Mouse (Mus musculus): ENCODE results near the gene Gm813. TPM values are rescaled to one million over a fixed set of nuclear protein-coding genes. Genes with fewer than 3 reads are reported as not detected.

Gene Gm813
- total and polyA plus RNA-seq, 2 experiments from 2014 or later: not detected

GRCm38 (mm10) chr16:58623944-58624343 is 7.2 kb upstream of the Gm813 start:
- DNase-seq (ENCODE audit: low spot score): peak; percentile 43
- H3K9ac ChIP-seq (replicated peaks; ENCODE audit: low read depth, low read length): no peak overlapping the region
- no peaks in the 10 kb centered on the region for H3K9me3 ChIP-seq (replicated peaks; ENCODE audit: control insufficient read depth, low read length)
- H3K36me3 ChIP-seq (replicated peaks; ENCODE audit: control insufficient read depth, insufficient read depth, low read length): no peaks in the 10 kb centered on the region
- TF ChIP-seq EP300 (IDR thresholded peaks at IDR 0.05; ENCODE audit: low read depth) (no peak), CTCF (IDR thresholded peaks at IDR 0.05; ENCODE audit: low read depth) (peak; percentile 74)
- H3K4me2 ChIP-seq (ENCODE audit: low read depth, low read length): no peak overlapping the region
- H3K27ac ChIP-seq (ENCODE audit: low read depth): no peak overlapping the region
- no peaks in the 10 kb centered on the region for H3K4me1 ChIP-seq (ENCODE audit: control insufficient read depth, insufficient read depth)
- H3K27me3 ChIP-seq (ENCODE audit: control insufficient read depth, insufficient read depth, low read length): no peaks in the 10 kb centered on the region
- 67% methylated on average over 6 of the region's 6 CpGs for WGBS
- no peak overlapping the region for H3K4me3 ChIP-seq (ENCODE audit: low read depth, low read length)
- ATAC-seq (ENCODE audit: insufficient read depth, low read depth): no peak

DNA sequence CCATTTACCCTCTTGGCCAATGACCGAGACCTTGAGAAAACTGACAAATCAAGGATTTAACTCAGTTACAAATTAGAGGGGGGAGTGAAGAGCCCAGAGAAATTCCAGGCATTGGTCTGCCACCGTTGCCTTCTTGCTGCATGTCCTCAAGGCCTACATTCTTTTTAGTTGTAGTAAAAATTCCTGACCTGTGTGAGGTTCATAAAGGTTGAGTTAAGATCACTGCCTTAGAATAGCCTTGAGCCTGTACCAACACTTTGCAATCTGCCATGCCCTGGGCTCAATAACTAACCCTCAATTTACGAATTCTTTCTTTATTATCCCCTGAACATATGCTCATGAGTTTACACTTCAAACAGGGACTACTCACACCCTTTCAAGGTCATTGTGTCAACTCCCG is 6.3 kb upstream of the Gm813 start:
- H3K36me3 ChIP-seq (replicated peaks; ENCODE audit: control insufficient read depth, insufficient read depth, low read length): no peaks in the 10 kb centered on the region
- no peak overlapping the region for H3K4me2 ChIP-seq (ENCODE audit: low read depth, low read length)
- H3K9ac ChIP-seq (replicated peaks; ENCODE audit: low read depth, low read length): no peak overlapping the region
- no peak overlapping the region for H3K4me3 ChIP-seq (ENCODE audit: low read depth, low read length)
- H3K4me1 ChIP-seq (ENCODE audit: control insufficient read depth, insufficient read depth): no peaks in the 10 kb centered on the region
- 69% methylated on average over 4 of the region's 4 CpGs for WGBS
- DNase-seq (ENCODE audit: low spot score) (no peak), ATAC-seq (ENCODE audit: insufficient read depth, low read depth) (no peak)
- H3K27ac ChIP-seq (ENCODE audit: low read depth): no peak overlapping the region
- H3K9me3 ChIP-seq (replicated peaks; ENCODE audit: control insufficient read depth, low read length): no peaks in the 10 kb centered on the region
- no peaks in the 10 kb centered on the region for H3K27me3 ChIP-seq (ENCODE audit: control insufficient read depth, insufficient read depth, low read length)
- TF ChIP-seq EP300 (IDR thresholded peaks at IDR 0.05; ENCODE audit: low read depth): no peak
- TF ChIP-seq CTCF (IDR thresholded peaks at IDR 0.05; ENCODE audit: low read depth): no peak

GRCm38 (mm10) chr16:58622377-58622776 is 5.6 kb upstream of the Gm813 start:
- no peaks in the 10 kb centered on the region for H3K4me1 ChIP-seq (ENCODE audit: control insufficient read depth, insufficient read depth)
- H3K27ac ChIP-seq (ENCODE audit: low read depth): no peak overlapping the region
- H3K9ac ChIP-seq (replicated peaks; ENCODE audit: low read depth, low read length): no peak overlapping the region
- no peak overlapping the region for H3K4me3 ChIP-seq (ENCODE audit: low read depth, low read length)
- TF ChIP-seq EP300 (IDR thresholded peaks at IDR 0.05; ENCODE audit: low read depth): no peak
- TF ChIP-seq CTCF (IDR thresholded peaks at IDR 0.05; ENCODE audit: low read depth): no peak
- no peaks in the 10 kb centered on the region for H3K9me3 ChIP-seq (replicated peaks; ENCODE audit: control insufficient read depth, low read length)
- no peak overlapping the region for H3K4me2 ChIP-seq (ENCODE audit: low read depth, low read length)
- WGBS: 59% methylated on average over 3 of the region's 3 CpGs
- ATAC-seq (ENCODE audit: insufficient read depth, low read depth) (no peak), DNase-seq (ENCODE audit: low spot score) (no peak)
- H3K36me3 ChIP-seq (replicated peaks; ENCODE audit: control insufficient read depth, insufficient read depth, low read length): no peaks in the 10 kb centered on the region
- no peaks in the 10 kb centered on the region for H3K27me3 ChIP-seq (ENCODE audit: control insufficient read depth, insufficient read depth, low read length)

GRCm38 (mm10) chr16:58617346-58617745 is 568 bp upstream of the Gm813 start:
- Histone ChIP-seq H3K9me3 (replicated peaks; ENCODE audit: control insufficient read depth, low read length) (no peaks in the 10 kb centered on the region), H3K9ac (replicated peaks; ENCODE audit: low read depth, low read length) (no peak overlapping the region), H3K4me1 (ENCODE audit: control insufficient read depth, insufficient read depth) (no peaks in the 10 kb centered on the region), H3K27me3 (ENCODE audit: control insufficient read depth, insufficient read depth, low read length) (no peaks in the 10 kb centered on the region), H3K27ac (ENCODE audit: low read depth) (no peak overlapping the region), H3K4me3 (ENCODE audit: low read depth, low read length) (no peak overlapping the region), H3K36me3 (replicated peaks; ENCODE audit: control insufficient read depth, insufficient read depth, low read length) (no peaks in the 10 kb centered on the region), H3K4me2 (ENCODE audit: low read depth, low read length) (no peak overlapping the region)
- TF ChIP-seq EP300 (IDR thresholded peaks at IDR 0.05; ENCODE audit: low read depth) (no peak), CTCF (IDR thresholded peaks at IDR 0.05; ENCODE audit: low read depth) (no peak)
- DNase-seq (ENCODE audit: low spot score): no peak
- no peak for ATAC-seq (ENCODE audit: insufficient read depth, low read depth)

DNA sequence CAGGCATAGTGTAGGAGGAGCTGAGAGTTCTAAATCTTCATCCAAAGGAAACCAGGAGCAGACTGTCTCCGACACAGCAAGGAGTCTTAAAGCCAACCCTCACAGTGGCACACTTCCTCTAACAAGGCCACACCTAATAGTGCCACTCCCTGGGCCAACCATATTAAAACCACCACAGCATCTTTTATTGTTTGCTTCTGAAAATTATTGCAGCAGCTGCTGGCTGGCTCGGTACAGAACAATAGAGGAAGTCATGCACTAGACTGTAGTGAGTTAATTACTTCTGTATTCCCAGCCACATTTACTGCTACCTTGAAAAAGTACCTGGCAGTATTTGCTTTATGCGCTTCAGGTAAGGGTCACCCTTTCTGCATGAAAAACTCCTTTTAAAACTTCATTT is 3.8 kb downstream of the Gm813 start:
- H3K27ac ChIP-seq (ENCODE audit: low read depth): no peak overlapping the region
- no peak for DNase-seq (ENCODE audit: low spot score)
- no peak overlapping the region for H3K4me3 ChIP-seq (ENCODE audit: low read depth, low read length)
- 79% methylated on average over 3 of the region's 3 CpGs for WGBS
- H3K36me3 ChIP-seq (replicated peaks; ENCODE audit: control insufficient read depth, insufficient read depth, low read length): no peaks in the 10 kb centered on the region
- no peak for ATAC-seq (ENCODE audit: insufficient read depth, low read depth)
- no peak overlapping the region for H3K9ac ChIP-seq (replicated peaks; ENCODE audit: low read depth, low read length)
- H3K4me1 ChIP-seq (ENCODE audit: control insufficient read depth, insufficient read depth): no peaks in the 10 kb centered on the region
- TF ChIP-seq CTCF (IDR thresholded peaks at IDR 0.05; ENCODE audit: low read depth) (no peak), EP300 (IDR thresholded peaks at IDR 0.05; ENCODE audit: low read depth) (no peak)
- H3K9me3 ChIP-seq (replicated peaks; ENCODE audit: control insufficient read depth, low read length): no peaks in the 10 kb centered on the region
- H3K4me2 ChIP-seq (ENCODE audit: low read depth, low read length): no peak overlapping the region
- H3K27me3 ChIP-seq (ENCODE audit: control insufficient read depth, insufficient read depth, low read length): no peaks in the 10 kb centered on the region

DNA sequence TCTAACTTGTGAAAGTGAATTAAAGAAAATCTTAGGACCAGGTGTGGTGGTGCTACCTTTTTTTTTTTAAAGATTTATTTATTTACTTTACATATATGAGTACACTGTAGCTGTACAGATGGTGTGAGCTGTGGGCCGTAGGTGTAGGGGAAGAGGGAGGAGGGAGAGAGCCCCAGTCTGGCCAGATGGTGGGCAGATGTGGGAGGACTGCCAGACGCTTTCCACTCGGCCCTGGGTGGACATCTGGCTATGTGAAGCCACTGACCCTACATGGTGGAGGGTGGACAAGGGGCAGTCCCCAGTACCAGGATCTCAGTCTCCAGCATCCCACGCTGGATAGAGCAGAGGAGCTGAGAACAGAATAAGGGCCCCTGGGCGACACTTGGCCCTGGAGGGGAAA is 9.7 kb downstream of the Gm813 start:
- H3K4me1 ChIP-seq (ENCODE audit: control insufficient read depth, insufficient read depth): no peaks in the 10 kb centered on the region
- H3K27ac ChIP-seq (ENCODE audit: low read depth): no peak overlapping the region
- no peak for ATAC-seq (ENCODE audit: insufficient read depth, low read depth)
- DNase-seq (ENCODE audit: low spot score): no peak
- H3K36me3 ChIP-seq (replicated peaks; ENCODE audit: control insufficient read depth, insufficient read depth, low read length): no peaks in the 10 kb centered on the region
- TF ChIP-seq EP300 (IDR thresholded peaks at IDR 0.05; ENCODE audit: low read depth) (no peak), CTCF (IDR thresholded peaks at IDR 0.05; ENCODE audit: low read depth) (no peak)
- 62% methylated on average over 5 of the region's 5 CpGs for WGBS
- H3K9ac ChIP-seq (replicated peaks; ENCODE audit: low read depth, low read length): no peak overlapping the region
- H3K4me3 ChIP-seq (ENCODE audit: low read depth, low read length): no peak overlapping the region
- no peaks in the 10 kb centered on the region for H3K9me3 ChIP-seq (replicated peaks; ENCODE audit: control insufficient read depth, low read length)
- H3K27me3 ChIP-seq (ENCODE audit: control insufficient read depth, insufficient read depth, low read length): no peaks in the 10 kb centered on the region
- no peak overlapping the region for H3K4me2 ChIP-seq (ENCODE audit: low read depth, low read length)
